Mouse (Mus musculus) urinary bladder, adult 2 months (tissue): ENCODE measurements around the gene Hoxa13. TPM values are rescaled to one million over a fixed set of nuclear protein-coding genes. Genes with fewer than 3 reads are reported as not detected.
A peak's percentile ranks its signal among the peaks of the same experiment; 100 is the strongest.

ENCODE experiments used
- DNase-seq: peaks from one replicate; pipeline ENCODE4 v3.0.0; 2022; ENCODE audit warnings: low spot score
- polyA plus RNA-seq: library from polyadenylated mRNA; depleted of rRNA; stranded (reverse); fragments of >200 nt; gene quantifications from 2 replicates; pipeline ENCODE4 v1.2.3, GENCODE M21; 2012

Gene Hoxa13
- polyA plus RNA-seq, 1 experiment = 32.5 TPM

GRCm38 (mm10) chr6:52270494-52271480 is 10.1 kb upstream of the Hoxa13 start:
- no peak for DNase-seq

GRCm38 (mm10) chr6:52268756-52269155 is 8.1 kb upstream of the Hoxa13 start:
- DNase-seq = no peak

GRCm38 (mm10) chr6:52268341-52268740 is 7.7 kb upstream of the Hoxa13 start:
- no peak for DNase-seq

GRCm38 (mm10) chr6:52267691-52268090 is 7.0 kb upstream of the Hoxa13 start:
- no peak for DNase-seq

GRCm38 (mm10) chr6:52267221-52267620 is 6.5 kb upstream of the Hoxa13 start:
- no peak for DNase-seq

GRCm38 (mm10) chr6:52266666-52266985 is 5.9 kb upstream of the Hoxa13 start:
- DNase-seq = no peak

GRCm38 (mm10) chr6:52265913-52266665 is 5.4 kb upstream of the Hoxa13 start:
- DNase-seq = no peak

GRCm38 (mm10) chr6:52265306-52265912 is 4.7 kb upstream of the Hoxa13 start:
- no peak for DNase-seq

- no peak for DNase-seq
Measured at GRCm38 (mm10) chr6:52264106-52264790, 3.6 kb upstream of the Hoxa13 start.

GRCm38 (mm10) chr6:52263321-52263585 is 2.6 kb upstream of the Hoxa13 start:
- no peak for DNase-seq

GRCm38 (mm10) chr6:52262463-52263320 is 2.0 kb upstream of the Hoxa13 start:
- peak; percentile 32 for DNase-seq

GRCm38 (mm10) chr6:52261751-52262462 is 1.2 kb upstream of the Hoxa13 start:
- DNase-seq = no peak

- peak; percentile 62 for DNase-seq
Measured at GRCm38 (mm10) chr6:52259811-52260261, 844 bp downstream of the Hoxa13 start.

- peak; percentile 49 for DNase-seq
Measured at GRCm38 (mm10) chr6:52259081-52259790, 1.4 kb downstream of the Hoxa13 start.

- DNase-seq = peak; percentile 71
Measured at GRCm38 (mm10) chr6:52256956-52257355, 3.7 kb downstream of the Hoxa13 start.

GRCm38 (mm10) chr6:52253511-52254500 is 6.9 kb downstream of the Hoxa13 start:
- DNase-seq = peak; percentile 76

- DNase-seq = peak; percentile 67
Measured at GRCm38 (mm10) chr6:52252775-52253376, 7.8 kb downstream of the Hoxa13 start.
